Mouse (Mus musculus) forebrain, postnatal 0 days (tissue): ENCODE data around the gene Lingo1. TPM values are rescaled to one million over a fixed set of nuclear protein-coding genes. Genes with fewer than 3 reads are reported as not detected.
A peak's percentile ranks its signal among the peaks of the same experiment; 100 is the strongest.

Experiments used
- ATAC-seq: fragments of 200-750 bp; cut with Nextera tagmentation; 2 replicates; pipeline ENCODE4 v1.8.0; 2017; ENCODE audit warnings: mild to moderate bottlenecking, moderate library complexity
- DNase-seq: peaks from one replicate; pipeline ENCODE4 v3.0.0-alpha.2; 2015
- H3K27ac ChIP-seq: fragments of 300-500 bp; sonication (generic); 2 replicates; pipeline ENCODE4 v1.5.1; 2014; ENCODE audit warnings: low read depth, mild to moderate bottlenecking, antibody characterized with exemption, low read length, moderate library complexity, mixed read lengths
- H3K27me3 ChIP-seq: fragments of 300-500 bp; sonication (generic); 2 replicates; pipeline ENCODE4 v1.6.1; 2014; ENCODE audit warnings: mild to moderate bottlenecking, low read length, mixed read lengths; ENCODE audit not compliant: insufficient read depth
- H3K36me3 ChIP-seq: fragments of 300-500 bp; sonication (generic); 2 replicates; pipeline ENCODE4 v1.6.1; 2014; ENCODE audit warnings: mild to moderate bottlenecking, moderate library complexity; ENCODE audit not compliant: insufficient read depth
- H3K4me1 ChIP-seq: fragments of 300-500 bp; sonication (generic); 2 replicates; pipeline ENCODE4 v1.6.1; 2014; ENCODE audit warnings: antibody characterized with exemption; ENCODE audit not compliant: insufficient read depth
- H3K4me2 ChIP-seq: fragments of 300-500 bp; sonication (generic); 2 replicates; pipeline ENCODE4 v1.6.1; 2014; ENCODE audit warnings: low read depth, mild to moderate bottlenecking, moderate library complexity
- H3K4me3 ChIP-seq: fragments of 300-500 bp; sonication (generic); 2 replicates; pipeline ENCODE4 v1.5.1; 2014; ENCODE audit warnings: low read depth, low read length, mixed read lengths
- H3K9ac ChIP-seq: fragments of 300-500 bp; sonication (generic); 2 replicates; pipeline ENCODE4 v1.6.1; 2014; ENCODE audit warnings: mild to moderate bottlenecking
- H3K9me3 ChIP-seq: fragments of 300-500 bp; sonication (generic); 2 replicates; pipeline ENCODE4 v1.6.1; 2016; ENCODE audit warnings: low read length
- CTCF ChIP-seq: sonication (generic); IDR thresholded peaks from 2 replicates; pipeline ENCODE4 v1.5.1; 2016; ENCODE audit warnings: antibody characterized with exemption, control low read depth, low read depth
- WGBS: fragments of 180-500 bp; shearing (Covaris S2); extraction: QIAGEN DNeasy Blood & Tissue Kit; methylation state at CpG from one replicate; pipeline ENCODE4 v1.1.7; 2014; 5-methylcytosine and 5-hydroxymethylcytosine counted together
- polyA plus RNA-seq: library from polyadenylated mRNA; unstranded; fragments of >200 nt; fragmentation: Nextera tagmentation; extraction: Ambion mirVana; gene quantifications from 2 replicates; pipeline ENCODE4 v1.2.1, GENCODE M21; 2015
- total RNA-seq: library from RNA; depleted of rRNA; stranded (reverse); fragments of >200 nt; gene quantifications from 2 replicates; pipeline ENCODE4 v1.2.3, GENCODE M21; 2014

Gene Lingo1
- total and polyA plus RNA-seq, 2 experiments from 2014 or later, result 103 to 114 TPM

GRCm38 (mm10) chr9:56606082-56606740 lies 190.1 kb downstream of the Lingo1 start:
- ATAC-seq (0 out of 2 replicates have a peak, but pooled peaks have one; percentile 16), DNase-seq (no peak)
- no peak overlapping the region for H3K4me2 ChIP-seq
- H3K27me3 ChIP-seq, result no peaks in the 10 kb centered on the region; the same call in 1 of the 2 replicates
- H3K27ac ChIP-seq, result no peak overlapping the region
- H3K4me3 ChIP-seq, result no peak overlapping the region
- peaks cover 14% of the 10 kb centered on the region for H3K4me1 ChIP-seq
- no peaks in the 10 kb centered on the region for H3K36me3 ChIP-seq
- H3K9me3 ChIP-seq, result no peaks in the 10 kb centered on the region
- H3K9ac ChIP-seq, result no peak overlapping the region
- no peak; the same call in 1 of the 2 replicates for TF ChIP-seq CTCF
- WGBS, result 64% methylated on average over 16 of the region's 16 CpGs

- no peak overlapping the region for H3K4me3 ChIP-seq
- no peak; the same call in 1 of the 2 replicates for ATAC-seq
- H3K27ac ChIP-seq, result no peak overlapping the region
- H3K4me1 ChIP-seq, result peaks cover 15% of the 10 kb centered on the region
- no peak for DNase-seq
- H3K36me3 ChIP-seq, result no peaks in the 10 kb centered on the region
- no peaks in the 10 kb centered on the region for H3K9me3 ChIP-seq
- H3K4me2 ChIP-seq, result no peak overlapping the region
- H3K27me3 ChIP-seq, result no peaks in the 10 kb centered on the region; the same call in 1 of the 2 replicates
- TF ChIP-seq CTCF, result no peak
- no peak overlapping the region for H3K9ac ChIP-seq
These were observed 190.8 kb downstream of the Lingo1 start for GRCm38 (mm10) chr9:56605443-56605806.

- Histone ChIP-seq H3K27ac (no peak overlapping the region), H3K9ac (no peak overlapping the region), H3K9me3 (no peaks in the 10 kb centered on the region), H3K4me1 (peaks cover 16% of the 10 kb centered on the region), H3K4me2 (peak overlapping the region; percentile 26; the same call in 1 of the 2 replicates), H3K36me3 (no peaks in the 10 kb centered on the region), H3K4me3 (no peak overlapping the region), H3K27me3 (no peaks in the 10 kb centered on the region; the same call in 1 of the 2 replicates)
- ATAC-seq, result peak; percentile 86
- WGBS, result 20% methylated on average over 12 of the region's 12 CpGs
- TF ChIP-seq CTCF, result no peak
- peak; percentile 56 for DNase-seq
These were observed 191.3 kb downstream of the Lingo1 start for GRCm38 (mm10) chr9:56604797-56605442.

- peak; percentile 74 for DNase-seq
- H3K4me2 ChIP-seq, result no peak overlapping the region
These were observed 195.6 kb downstream of the Lingo1 start for GRCm38 (mm10) chr9:56600655-56601054.

GRCm38 (mm10) chr9:56592639-56593038 lies 203.6 kb downstream of the Lingo1 start:
- no peaks in the 10 kb centered on the region for H3K27me3 ChIP-seq
- H3K36me3 ChIP-seq, result no peaks in the 10 kb centered on the region
- H3K27ac ChIP-seq, result no peak overlapping the region
- ATAC-seq, result no peak
- DNase-seq, result no peak
- no peak overlapping the region for H3K4me2 ChIP-seq
- no peaks in the 10 kb centered on the region for H3K9me3 ChIP-seq
- TF ChIP-seq CTCF, result no peak
- H3K4me3 ChIP-seq, result no peak overlapping the region
- no peak overlapping the region for H3K9ac ChIP-seq
- WGBS, result 91% methylated on average over 7 of the region's 7 CpGs
- H3K4me1 ChIP-seq, result no peaks in the 10 kb centered on the region

More at GRCm38 (mm10) chr9:56600655-56601054, 195.6 kb downstream of the Lingo1 start:
- Histone ChIP-seq H3K9me3 (no peaks in the 10 kb centered on the region), H3K4me3 (no peak overlapping the region), H3K27me3 (no peaks in the 10 kb centered on the region), H3K9ac (no peak overlapping the region), H3K36me3 (no peaks in the 10 kb centered on the region), H3K27ac (0 out of 2 replicates have a peak overlapping the region, but pooled peaks have one; percentile 9), H3K4me1 (peaks cover 12% of the 10 kb centered on the region)
- peak; percentile 73 for ATAC-seq
- TF ChIP-seq CTCF, result no peak
- 12% methylated on average over 11 of the region's 11 CpGs for WGBS

GRCm38 (mm10) chr9:56591248-56591888 lies 204.9 kb downstream of the Lingo1 start:
- no peak overlapping the region for H3K9ac ChIP-seq
- no peak for DNase-seq
- H3K4me2 ChIP-seq, result no peak overlapping the region
- H3K4me1 ChIP-seq, result no peaks in the 10 kb centered on the region
- 81% methylated on average over 8 of the region's 8 CpGs for WGBS
- no peak for TF ChIP-seq CTCF
- no peaks in the 10 kb centered on the region for H3K9me3 ChIP-seq
- H3K27ac ChIP-seq, result no peak overlapping the region
- H3K36me3 ChIP-seq, result no peaks in the 10 kb centered on the region
- ATAC-seq, result no peak
- no peak overlapping the region for H3K4me3 ChIP-seq
- H3K27me3 ChIP-seq, result no peaks in the 10 kb centered on the region

- no peak overlapping the region for H3K27ac ChIP-seq
- H3K9ac ChIP-seq, result no peak overlapping the region
- H3K4me1 ChIP-seq, result no peaks in the 10 kb centered on the region
- no peaks in the 10 kb centered on the region for H3K27me3 ChIP-seq
- no peak overlapping the region for H3K4me2 ChIP-seq
- no peak for TF ChIP-seq CTCF
- H3K9me3 ChIP-seq, result no peaks in the 10 kb centered on the region
- DNase-seq (no peak), ATAC-seq (peak; percentile 82)
- WGBS, result 48% methylated on average over 5 of the region's 5 CpGs
- H3K4me3 ChIP-seq, result no peak overlapping the region
- H3K36me3 ChIP-seq, result no peaks in the 10 kb centered on the region
These were observed 206.5 kb downstream of the Lingo1 start for GRCm38 (mm10) chr9:56589762-56590161.
